Mouse (Mus musculus): Measurements from ENCODE around the gene Traf3ip3. TPM values are rescaled to one million over a fixed set of nuclear protein-coding genes. Genes with fewer than 3 reads are reported as not detected.

Traf3ip3 gene
- polyA plus RNA-seq, 1 experiment: 142 TPM

- 79% methylated on average over 3 of the region's 3 CpGs for WGBS
- H3K27me3 ChIP-seq (ENCODE audit: control insufficient read depth, insufficient read depth, low read length): no peaks in the 10 kb centered on the region
- H3K27ac ChIP-seq (ENCODE audit: control insufficient read depth, insufficient read depth, low read length): no peak overlapping the region
- no peaks in the 10 kb centered on the region for H3K36me3 ChIP-seq (ENCODE audit: control insufficient read depth, insufficient read depth, low read length)
- H3K4me1 ChIP-seq (replicated peaks; ENCODE audit: control insufficient read depth, insufficient read depth, low read length): peaks cover 53% of the 10 kb centered on the region
- H3K4me3 ChIP-seq (ENCODE audit: control insufficient read depth, insufficient read depth, low read length): no peak overlapping the region
- no peak for DNase-seq
- no peak for TF ChIP-seq CTCF (IDR thresholded peaks at IDR 0.05; ENCODE audit: borderline replicate concordance, control insufficient read depth, extremely low read depth, insufficient read depth, low read length, poor library complexity)
- TF ChIP-seq POLR2A (IDR thresholded peaks at IDR 0.05; ENCODE audit: control insufficient read depth, extremely low read depth, insufficient read depth, low read length, poor library complexity): no peak
Measured at GRCm38 (mm10) chr1:193149231-193149630, 52.3 kb downstream of the Traf3ip3 start.

- Histone ChIP-seq H3K4me3 (ENCODE audit: control insufficient read depth, insufficient read depth, low read length) (no peak overlapping the region), H3K4me1 (replicated peaks; ENCODE audit: control insufficient read depth, insufficient read depth, low read length) (peaks cover 58% of the 10 kb centered on the region), H3K27me3 (ENCODE audit: control insufficient read depth, insufficient read depth, low read length) (no peaks in the 10 kb centered on the region), H3K36me3 (ENCODE audit: control insufficient read depth, insufficient read depth, low read length) (no peaks in the 10 kb centered on the region), H3K27ac (ENCODE audit: control insufficient read depth, insufficient read depth, low read length) (peak overlapping the region; percentile 89)
- peak; percentile 42 for DNase-seq
- TF ChIP-seq POLR2A (IDR thresholded peaks at IDR 0.05; ENCODE audit: control insufficient read depth, extremely low read depth, insufficient read depth, low read length, poor library complexity): no peak
- no peak for TF ChIP-seq CTCF (IDR thresholded peaks at IDR 0.05; ENCODE audit: borderline replicate concordance, control insufficient read depth, extremely low read depth, insufficient read depth, low read length, poor library complexity)
- WGBS: 0% methylated on average over 1 of the region's 1 CpGs
Measured at GRCm38 (mm10) chr1:193146416-193146815, 55.1 kb downstream of the Traf3ip3 start.

DNA sequence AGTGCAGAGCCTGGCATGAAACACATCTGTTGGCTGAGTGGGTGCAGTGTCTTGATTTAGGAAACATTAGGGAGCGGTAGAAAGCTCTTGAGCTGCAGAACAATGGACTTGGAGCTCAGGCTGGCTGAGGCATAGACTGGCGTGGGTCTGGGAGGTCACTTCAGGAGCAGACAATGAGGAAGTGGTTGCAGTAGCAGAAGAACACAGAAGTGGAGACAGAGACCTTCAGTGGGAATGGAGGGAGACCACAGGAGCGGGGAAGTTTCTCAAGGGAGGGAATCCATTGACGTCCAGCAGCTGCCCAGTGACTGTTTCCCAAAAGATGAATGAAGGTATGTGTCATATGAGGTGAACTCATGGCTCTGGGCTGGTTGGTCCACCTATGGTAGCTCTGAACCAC is 56.4 kb downstream of the Traf3ip3 start:
- Histone ChIP-seq H3K4me3 (ENCODE audit: control insufficient read depth, insufficient read depth, low read length) (no peak overlapping the region), H3K27ac (ENCODE audit: control insufficient read depth, insufficient read depth, low read length) (peak overlapping the region; percentile 93), H3K4me1 (replicated peaks; ENCODE audit: control insufficient read depth, insufficient read depth, low read length) (peaks cover 53% of the 10 kb centered on the region), H3K36me3 (ENCODE audit: control insufficient read depth, insufficient read depth, low read length) (no peaks in the 10 kb centered on the region), H3K27me3 (ENCODE audit: control insufficient read depth, insufficient read depth, low read length) (no peaks in the 10 kb centered on the region)
- DNase-seq: no peak
- TF ChIP-seq CTCF (IDR thresholded peaks at IDR 0.05; ENCODE audit: borderline replicate concordance, control insufficient read depth, extremely low read depth, insufficient read depth, low read length, poor library complexity): no peak
- WGBS: 76% methylated on average over 4 of the region's 4 CpGs

DNA sequence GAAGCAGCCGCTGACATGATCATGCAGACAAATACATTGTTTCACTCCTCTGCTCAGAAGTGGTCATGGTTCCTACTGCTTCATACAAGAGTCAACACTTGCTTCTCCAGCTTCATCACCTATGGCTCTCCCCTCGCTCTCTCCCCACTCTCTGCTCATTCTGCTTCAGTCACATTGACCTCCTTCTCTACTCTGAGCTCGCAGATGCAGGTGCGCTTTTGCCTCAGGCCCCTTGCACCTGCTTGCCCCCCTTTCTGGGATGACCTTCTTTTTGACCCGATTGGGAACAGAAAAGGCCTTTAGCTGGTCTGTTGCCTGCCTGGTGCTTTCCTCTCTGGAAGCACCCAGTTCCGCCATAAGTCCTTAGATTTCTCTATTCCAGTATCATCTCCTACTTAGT is 57.0 kb downstream of the Traf3ip3 start:
- H3K27ac ChIP-seq (ENCODE audit: control insufficient read depth, insufficient read depth, low read length): peak overlapping the region; percentile 93
- no peaks in the 10 kb centered on the region for H3K27me3 ChIP-seq (ENCODE audit: control insufficient read depth, insufficient read depth, low read length)
- H3K36me3 ChIP-seq (ENCODE audit: control insufficient read depth, insufficient read depth, low read length): no peaks in the 10 kb centered on the region
- H3K4me3 ChIP-seq (ENCODE audit: control insufficient read depth, insufficient read depth, low read length): no peak overlapping the region
- WGBS: 43% methylated on average over 6 of the region's 6 CpGs
- DNase-seq: peak; percentile 74
- TF ChIP-seq POLR2A (IDR thresholded peaks at IDR 0.05; ENCODE audit: control insufficient read depth, extremely low read depth, insufficient read depth, low read length, poor library complexity) (0 out of 2 replicates have a peak, but pooled peaks have one; percentile 15), CTCF (IDR thresholded peaks at IDR 0.05; ENCODE audit: borderline replicate concordance, control insufficient read depth, extremely low read depth, insufficient read depth, low read length, poor library complexity) (no peak)
- H3K4me1 ChIP-seq (replicated peaks; ENCODE audit: control insufficient read depth, insufficient read depth, low read length): peaks cover 50% of the 10 kb centered on the region

- H3K27ac ChIP-seq (ENCODE audit: control insufficient read depth, insufficient read depth, low read length): peak overlapping the region; percentile 78
Measured at GRCm38 (mm10) chr1:193142517-193143062, 58.9 kb downstream of the Traf3ip3 start.

GRCm38 (mm10) chr1:193141118-193141517 is 60.4 kb downstream of the Traf3ip3 start:
- Histone ChIP-seq H3K27me3 (ENCODE audit: control insufficient read depth, insufficient read depth, low read length) (no peaks in the 10 kb centered on the region), H3K36me3 (ENCODE audit: control insufficient read depth, insufficient read depth, low read length) (no peaks in the 10 kb centered on the region), H3K27ac (ENCODE audit: control insufficient read depth, insufficient read depth, low read length) (no peak overlapping the region; the same call in 1 of the 2 replicates), H3K4me3 (ENCODE audit: control insufficient read depth, insufficient read depth, low read length) (no peak overlapping the region), H3K4me1 (replicated peaks; ENCODE audit: control insufficient read depth, insufficient read depth, low read length) (peaks cover 39% of the 10 kb centered on the region)
- TF ChIP-seq POLR2A (IDR thresholded peaks at IDR 0.05; ENCODE audit: control insufficient read depth, extremely low read depth, insufficient read depth, low read length, poor library complexity) (no peak), CTCF (IDR thresholded peaks at IDR 0.05; ENCODE audit: borderline replicate concordance, control insufficient read depth, extremely low read depth, insufficient read depth, low read length, poor library complexity) (no peak)
- WGBS: 86% methylated on average over 7 of the region's 7 CpGs
- no peak for DNase-seq

More at GRCm38 (mm10) chr1:193142517-193143062, 58.9 kb downstream of the Traf3ip3 start:
- no peak overlapping the region for H3K4me3 ChIP-seq (ENCODE audit: control insufficient read depth, insufficient read depth, low read length)
- peaks cover 44% of the 10 kb centered on the region for H3K4me1 ChIP-seq (replicated peaks; ENCODE audit: control insufficient read depth, insufficient read depth, low read length)
- no peaks in the 10 kb centered on the region for H3K27me3 ChIP-seq (ENCODE audit: control insufficient read depth, insufficient read depth, low read length)
- H3K36me3 ChIP-seq (ENCODE audit: control insufficient read depth, insufficient read depth, low read length): no peaks in the 10 kb centered on the region
- 13% methylated on average over 8 of the region's 8 CpGs for WGBS
- DNase-seq: peak; percentile 47
- TF ChIP-seq POLR2A (IDR thresholded peaks at IDR 0.05; ENCODE audit: control insufficient read depth, extremely low read depth, insufficient read depth, low read length, poor library complexity) (no peak), CTCF (IDR thresholded peaks at IDR 0.05; ENCODE audit: borderline replicate concordance, control insufficient read depth, extremely low read depth, insufficient read depth, low read length, poor library complexity) (0 out of 2 replicates have a peak, but pooled peaks have one; percentile 28)

- TF ChIP-seq CTCF (IDR thresholded peaks at IDR 0.05; ENCODE audit: borderline replicate concordance, control insufficient read depth, extremely low read depth, insufficient read depth, low read length, poor library complexity) (no peak), POLR2A (IDR thresholded peaks at IDR 0.05; ENCODE audit: control insufficient read depth, extremely low read depth, insufficient read depth, low read length, poor library complexity) (no peak)
- no peak for DNase-seq
- Histone ChIP-seq H3K4me1 (replicated peaks; ENCODE audit: control insufficient read depth, insufficient read depth, low read length) (peaks cover 21% of the 10 kb centered on the region), H3K4me3 (ENCODE audit: control insufficient read depth, insufficient read depth, low read length) (no peak overlapping the region), H3K27ac (ENCODE audit: control insufficient read depth, insufficient read depth, low read length) (no peak overlapping the region), H3K36me3 (ENCODE audit: control insufficient read depth, insufficient read depth, low read length) (no peaks in the 10 kb centered on the region), H3K27me3 (ENCODE audit: control insufficient read depth, insufficient read depth, low read length) (no peaks in the 10 kb centered on the region)
- 9% methylated on average over 3 of the region's 3 CpGs for WGBS
Measured at GRCm38 (mm10) chr1:193138669-193139068, 62.8 kb downstream of the Traf3ip3 start.
